Mouse (Mus musculus) E14TG2a.4 (cell line): ENCODE measurements around the gene Prodh2.

ENCODE experiments used
- CTCF ChIP-seq: conservative IDR thresholded peaks from 2 replicates; pipeline ENCODE4 v1.5.1; 2014; ENCODE audit warnings: low read length
- NANOG ChIP-seq: IDR thresholded peaks from 2 replicates; pipeline ENCODE4 v1.6.1; 2014; ENCODE audit warnings: borderline replicate concordance, low read length, mixed read lengths
- POU5F1 ChIP-seq: IDR thresholded peaks from 2 replicates; pipeline ENCODE4 v1.6.1; 2014; ENCODE audit warnings: low read length, borderline replicate concordance

DNA sequence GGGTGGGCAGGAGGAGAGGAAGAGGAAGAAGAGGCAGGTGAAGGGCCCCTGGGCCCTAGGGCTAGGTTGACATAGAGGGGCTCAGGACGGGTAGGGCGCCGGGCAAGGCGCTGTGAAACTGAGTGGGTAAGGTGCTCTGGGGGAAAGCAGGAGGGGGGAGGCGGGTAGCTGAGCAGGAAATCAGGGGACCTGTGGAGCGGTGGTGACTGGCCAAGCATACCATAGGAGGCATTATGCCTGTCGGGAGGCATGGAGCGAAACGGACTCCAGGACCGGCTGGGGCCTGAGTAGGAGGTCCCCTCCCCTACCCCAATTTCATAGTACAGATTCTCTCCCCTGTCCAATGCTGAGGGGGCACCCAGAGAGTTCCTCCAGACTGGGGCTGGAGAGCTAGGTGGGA, 29.4 kb downstream of the Prodh2 start:
- TF ChIP-seq CTCF, result no peak
- no peak for TF ChIP-seq NANOG
- TF ChIP-seq POU5F1, result no peak
